Mouse (Mus musculus) lung, adult 2 months (tissue): Measurements from ENCODE around the gene Olfr749.
"Not testable (repeated sequence)": the region's sequence is repeated elsewhere in the genome, so short reads cannot be mapped to it uniquely, and the experiment has no call there.

ENCODE experiments used
- CTCF ChIP-seq: fragments of 200-500 bp; IDR thresholded peaks from 2 replicates; pipeline ENCODE4 v1.5.1; 2011; ENCODE audit warnings: mild to moderate bottlenecking, low read length, control low read depth; ENCODE audit not compliant: insufficient read depth
- POLR2A ChIP-seq: fragments of 200-500 bp; IDR thresholded peaks from 2 replicates; pipeline ENCODE4 v1.6.1; 2011; ENCODE audit warnings: low read depth, mild to moderate bottlenecking, control low read depth, low read length, borderline replicate concordance; ENCODE audit errors: extremely low read depth

GRCm38 (mm10) chr14:50719875-50720274, 25.0 kb downstream of the Olfr749 start:
- not testable (repeated sequence) for TF ChIP-seq CTCF, POLR2A
